Mouse (Mus musculus): ENCODE measurements around the gene Efna5. TPM values are rescaled to one million over a fixed set of nuclear protein-coding genes. Genes with fewer than 3 reads are reported as not detected.

Gene Efna5
- polyA plus RNA-seq, 1 experiment from 2014 or later, result 42.2 TPM

DNA sequence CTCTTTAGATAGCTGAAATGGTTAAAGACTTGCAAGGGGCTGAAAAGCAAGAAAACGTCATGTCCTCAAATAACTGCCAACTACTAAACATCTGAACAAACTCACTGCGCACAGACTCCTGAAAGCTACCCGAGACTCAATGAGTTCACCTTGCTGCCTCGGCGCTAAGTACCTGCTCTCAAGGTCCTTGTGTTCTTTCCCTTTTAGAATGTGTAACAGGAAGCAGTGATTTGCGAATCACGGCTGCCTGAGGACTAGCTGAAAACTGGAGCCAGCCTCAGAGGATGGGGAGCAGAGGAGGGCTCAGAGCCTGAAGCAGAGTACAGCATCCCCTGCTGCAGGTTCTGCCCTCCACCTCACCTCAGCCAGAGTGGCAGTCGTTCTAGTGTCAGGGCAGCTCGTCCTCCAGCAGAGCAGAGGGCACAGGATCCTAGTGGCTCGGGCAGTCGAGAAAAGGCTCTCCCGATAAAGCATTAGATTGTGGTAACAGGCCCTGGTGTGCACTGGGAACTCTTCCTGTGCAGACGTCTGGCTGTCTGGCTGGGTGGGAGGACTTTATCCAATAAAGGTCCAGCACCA lies 98.2 kb downstream of the Efna5 start:
- Histone ChIP-seq H3K4me3 (ENCODE audit: low read depth, low read length) (no peak overlapping the region), H3K27ac (ENCODE audit: low read depth, low read length) (no peak overlapping the region), H3K27me3 (ENCODE audit: control insufficient read depth, insufficient read depth, low read length) (peaks cover under 1% of the 10 kb centered on the region; the same call in 1 of the 2 replicates), H3K9me3 (ENCODE audit: control insufficient read depth, low read length) (no peaks in the 10 kb centered on the region), H3K9ac (ENCODE audit: low read length) (no peak overlapping the region), H3K4me1 (replicated peaks; ENCODE audit: control insufficient read depth, insufficient read depth, low read length) (peaks cover 18% of the 10 kb centered on the region), H3K4me2 (ENCODE audit: low read depth, low read length, severe bottlenecking) (no peak overlapping the region), H3K36me3 (ENCODE audit: control insufficient read depth, insufficient read depth, low read length) (no peaks in the 10 kb centered on the region)
- 71% methylated on average over 13 of the region's 13 CpGs for WGBS
- ATAC-seq (replicated peaks; ENCODE audit: low FRiP score) (no peak), DNase-seq (ENCODE audit: low spot score) (no peak)

DNA sequence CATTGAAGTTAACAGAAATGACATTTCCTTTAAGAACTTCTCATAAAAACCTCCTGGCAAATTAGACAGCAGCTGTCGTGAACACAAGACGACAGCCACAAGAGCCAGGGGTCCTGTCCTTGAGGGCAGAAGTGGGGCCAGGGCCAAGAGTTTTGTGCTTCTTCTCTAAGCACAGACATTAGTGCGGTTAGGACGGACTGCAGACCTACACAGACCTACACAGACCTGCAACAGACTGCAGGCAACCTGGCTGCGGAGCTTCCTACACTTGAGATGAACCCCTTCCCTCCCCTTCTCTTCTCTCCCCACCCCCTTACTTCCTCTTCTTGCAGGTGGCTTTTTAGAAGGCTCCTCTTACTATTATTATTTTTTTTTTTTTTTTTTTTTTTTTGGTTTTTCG lies 100.0 kb downstream of the Efna5 start:
- Histone ChIP-seq H3K4me2 (ENCODE audit: low read depth, low read length, severe bottlenecking) (no peak overlapping the region), H3K4me1 (replicated peaks; ENCODE audit: control insufficient read depth, insufficient read depth, low read length) (peaks cover 12% of the 10 kb centered on the region), H3K9ac (ENCODE audit: low read length) (no peak overlapping the region), H3K9me3 (ENCODE audit: control insufficient read depth, low read length) (no peaks in the 10 kb centered on the region), H3K27me3 (ENCODE audit: control insufficient read depth, insufficient read depth, low read length) (no peaks in the 10 kb centered on the region), H3K36me3 (ENCODE audit: control insufficient read depth, insufficient read depth, low read length) (no peaks in the 10 kb centered on the region), H3K4me3 (ENCODE audit: low read depth, low read length) (no peak overlapping the region), H3K27ac (ENCODE audit: low read depth, low read length) (no peak overlapping the region)
- DNase-seq (ENCODE audit: low spot score) (no peak), ATAC-seq (replicated peaks; ENCODE audit: low FRiP score) (no peak)
- WGBS, result 84% methylated on average over 6 of the region's 6 CpGs

DNA sequence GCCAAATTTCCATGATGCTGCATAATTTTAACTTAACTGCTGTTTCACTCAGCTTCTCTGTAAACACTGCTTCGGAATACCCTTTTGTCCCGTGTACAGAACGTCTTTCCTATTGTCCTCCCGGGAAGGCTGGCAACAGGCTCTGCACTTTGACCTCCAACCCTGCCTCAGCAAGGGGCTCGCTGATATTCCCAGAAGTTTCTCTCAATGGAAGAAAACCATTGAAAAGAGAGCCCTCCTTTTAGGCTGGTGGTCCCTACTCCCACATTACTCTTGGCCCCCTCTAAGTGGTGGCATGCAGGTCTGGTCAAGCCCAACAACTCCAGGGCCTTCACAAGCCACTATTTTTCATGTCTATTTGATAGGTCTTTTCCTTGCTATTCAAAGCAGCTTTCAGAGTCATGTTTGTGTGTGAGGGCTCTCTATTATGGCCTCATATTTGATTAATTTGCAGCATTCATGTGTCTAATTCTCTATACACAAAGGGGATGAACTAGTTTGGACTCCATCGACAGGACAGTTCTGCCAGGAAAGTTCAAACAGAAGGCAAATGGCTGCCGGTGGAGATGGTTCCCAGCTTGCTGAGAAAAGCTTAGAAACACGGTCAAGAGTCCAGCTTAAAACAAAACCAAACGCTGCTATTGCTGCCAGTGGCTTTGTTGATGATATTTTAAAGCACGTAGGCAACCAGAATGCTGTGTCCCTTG lies 103.1 kb downstream of the Efna5 start:
- WGBS, result 32% methylated on average over 10 of the region's 10 CpGs
- Histone ChIP-seq H3K9me3 (ENCODE audit: control insufficient read depth, low read length) (no peaks in the 10 kb centered on the region), H3K27me3 (ENCODE audit: control insufficient read depth, insufficient read depth, low read length) (no peaks in the 10 kb centered on the region), H3K36me3 (ENCODE audit: control insufficient read depth, insufficient read depth, low read length) (no peaks in the 10 kb centered on the region), H3K4me1 (replicated peaks; ENCODE audit: control insufficient read depth, insufficient read depth, low read length) (no peaks in the 10 kb centered on the region), H3K4me3 (ENCODE audit: low read depth, low read length) (no peak overlapping the region), H3K27ac (ENCODE audit: low read depth, low read length) (no peak overlapping the region), H3K9ac (ENCODE audit: low read length) (no peak overlapping the region), H3K4me2 (ENCODE audit: low read depth, low read length, severe bottlenecking) (no peak overlapping the region)
- ATAC-seq (replicated peaks; ENCODE audit: low FRiP score) (no peak), DNase-seq (ENCODE audit: low spot score) (no peak)

DNA sequence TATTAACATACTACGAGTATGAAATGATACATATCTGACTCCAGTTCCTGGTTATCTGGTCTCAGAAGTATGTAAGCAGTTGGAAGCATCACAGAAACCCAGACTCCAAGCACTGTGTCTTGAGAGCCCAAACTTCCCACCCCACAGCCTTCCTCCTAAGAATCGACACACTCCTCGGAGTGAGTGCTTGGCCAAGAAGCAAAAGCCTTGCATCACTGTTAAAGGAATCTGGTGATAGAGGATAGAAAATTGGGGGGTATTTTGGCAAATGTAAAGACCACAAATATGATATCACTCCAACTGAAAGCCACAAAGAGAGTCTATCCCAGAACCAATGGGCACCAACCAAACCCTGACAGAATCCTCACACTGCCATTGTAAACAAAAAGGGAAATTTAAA lies 104.4 kb downstream of the Efna5 start:
- Histone ChIP-seq H3K4me1 (replicated peaks; ENCODE audit: control insufficient read depth, insufficient read depth, low read length) (no peaks in the 10 kb centered on the region), H3K27ac (ENCODE audit: low read depth, low read length) (no peak overlapping the region), H3K27me3 (ENCODE audit: control insufficient read depth, insufficient read depth, low read length) (no peaks in the 10 kb centered on the region), H3K4me3 (ENCODE audit: low read depth, low read length) (no peak overlapping the region), H3K4me2 (ENCODE audit: low read depth, low read length, severe bottlenecking) (no peak overlapping the region), H3K9ac (ENCODE audit: low read length) (no peak overlapping the region), H3K36me3 (ENCODE audit: control insufficient read depth, insufficient read depth, low read length) (no peaks in the 10 kb centered on the region), H3K9me3 (ENCODE audit: control insufficient read depth, low read length) (no peaks in the 10 kb centered on the region)
- DNase-seq (ENCODE audit: low spot score) (no peak), ATAC-seq (replicated peaks; ENCODE audit: low FRiP score) (no peak)
- WGBS, result 87% methylated on average over 3 of the region's 3 CpGs

DNA sequence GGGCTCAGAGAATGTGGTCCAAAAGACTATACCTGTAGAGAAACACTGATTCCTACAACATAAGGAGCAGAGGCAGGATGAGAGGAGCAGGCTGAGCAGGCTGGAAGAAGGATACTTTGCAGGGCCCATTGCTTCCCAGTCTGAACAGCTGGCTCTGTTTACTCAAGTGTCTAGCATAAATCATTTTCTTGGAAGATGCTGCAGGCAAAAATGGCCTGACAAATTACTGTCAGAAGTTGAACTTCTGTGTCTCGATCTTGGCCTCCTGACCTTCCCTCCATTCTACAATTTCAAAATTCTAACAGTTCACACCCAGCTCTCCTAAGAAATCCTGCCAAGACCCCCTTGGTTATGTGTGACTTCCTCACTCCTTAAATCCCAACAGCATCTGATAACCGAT lies 105.1 kb downstream of the Efna5 start:
- no peak overlapping the region for H3K9ac ChIP-seq (ENCODE audit: low read length)
- no peaks in the 10 kb centered on the region for H3K27me3 ChIP-seq (ENCODE audit: control insufficient read depth, insufficient read depth, low read length)
- H3K9me3 ChIP-seq (ENCODE audit: control insufficient read depth, low read length), result no peaks in the 10 kb centered on the region
- WGBS, result 68% methylated on average over 2 of the region's 2 CpGs
- no peak for DNase-seq (ENCODE audit: low spot score)
- H3K4me3 ChIP-seq (ENCODE audit: low read depth, low read length), result no peak overlapping the region
- no peak overlapping the region for H3K27ac ChIP-seq (ENCODE audit: low read depth, low read length)
- no peaks in the 10 kb centered on the region for H3K36me3 ChIP-seq (ENCODE audit: control insufficient read depth, insufficient read depth, low read length)
- no peaks in the 10 kb centered on the region for H3K4me1 ChIP-seq (replicated peaks; ENCODE audit: control insufficient read depth, insufficient read depth, low read length)
- no peak overlapping the region for H3K4me2 ChIP-seq (ENCODE audit: low read depth, low read length, severe bottlenecking)
- no peak for ATAC-seq (replicated peaks; ENCODE audit: low FRiP score)

DNA sequence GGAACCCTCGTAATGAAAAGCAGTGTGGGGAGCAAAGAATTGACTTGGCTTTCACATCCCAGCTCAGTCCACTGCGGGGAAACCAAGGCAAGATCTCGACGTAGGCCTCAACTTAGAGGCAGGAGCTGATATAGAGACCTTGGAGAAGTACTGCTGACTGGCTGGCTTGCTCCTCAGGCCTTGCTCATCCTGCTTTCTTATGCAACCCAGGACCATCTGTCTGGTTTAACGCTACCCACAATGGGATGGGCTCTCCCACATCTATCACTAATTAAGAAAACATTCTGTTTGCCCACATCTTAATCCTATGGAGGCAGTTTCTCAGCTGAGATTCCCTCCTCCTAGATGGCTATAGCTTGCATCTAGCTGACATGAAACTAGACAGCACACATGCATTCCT lies 105.7 kb downstream of the Efna5 start:
- no peaks in the 10 kb centered on the region for H3K4me1 ChIP-seq (replicated peaks; ENCODE audit: control insufficient read depth, insufficient read depth, low read length)
- no peak overlapping the region for H3K9ac ChIP-seq (ENCODE audit: low read length)
- no peaks in the 10 kb centered on the region for H3K9me3 ChIP-seq (ENCODE audit: control insufficient read depth, low read length)
- no peak overlapping the region for H3K4me3 ChIP-seq (ENCODE audit: low read depth, low read length)
- DNase-seq (ENCODE audit: low spot score) (no peak), ATAC-seq (replicated peaks; ENCODE audit: low FRiP score) (no peak)
- WGBS, result 86% methylated on average over 5 of the region's 5 CpGs
- H3K27ac ChIP-seq (ENCODE audit: low read depth, low read length), result no peak overlapping the region
- H3K27me3 ChIP-seq (ENCODE audit: control insufficient read depth, insufficient read depth, low read length), result no peaks in the 10 kb centered on the region
- no peak overlapping the region for H3K4me2 ChIP-seq (ENCODE audit: low read depth, low read length, severe bottlenecking)
- no peaks in the 10 kb centered on the region for H3K36me3 ChIP-seq (ENCODE audit: control insufficient read depth, insufficient read depth, low read length)

DNA sequence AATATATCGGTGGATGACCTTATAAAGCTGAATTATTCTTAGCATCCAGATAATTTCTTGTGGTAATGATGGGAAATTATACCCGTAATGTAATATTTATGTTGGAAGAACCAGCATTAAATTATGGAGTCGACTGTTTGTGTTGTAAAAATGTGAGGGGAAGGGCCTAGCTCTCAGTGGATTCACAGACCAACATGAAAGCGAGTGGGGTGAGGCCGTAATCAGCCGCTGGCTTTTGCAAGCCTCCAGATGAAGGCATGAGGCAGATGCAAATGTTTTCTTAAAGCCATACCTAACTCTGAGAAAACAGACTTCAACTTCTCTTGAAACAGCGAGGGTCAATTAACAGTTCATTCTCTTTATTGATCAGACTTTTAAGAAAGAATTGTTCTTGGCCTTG lies 106.4 kb downstream of the Efna5 start:
- Histone ChIP-seq H3K4me3 (ENCODE audit: low read depth, low read length) (no peak overlapping the region), H3K27me3 (ENCODE audit: control insufficient read depth, insufficient read depth, low read length) (no peaks in the 10 kb centered on the region), H3K9me3 (ENCODE audit: control insufficient read depth, low read length) (no peaks in the 10 kb centered on the region), H3K27ac (ENCODE audit: low read depth, low read length) (no peak overlapping the region), H3K9ac (ENCODE audit: low read length) (no peak overlapping the region), H3K4me1 (replicated peaks; ENCODE audit: control insufficient read depth, insufficient read depth, low read length) (no peaks in the 10 kb centered on the region), H3K36me3 (ENCODE audit: control insufficient read depth, insufficient read depth, low read length) (no peaks in the 10 kb centered on the region), H3K4me2 (ENCODE audit: low read depth, low read length, severe bottlenecking) (no peak overlapping the region)
- DNase-seq (ENCODE audit: low spot score) (no peak), ATAC-seq (replicated peaks; ENCODE audit: low FRiP score) (no peak)
- WGBS, result 92% methylated on average over 7 of the region's 7 CpGs

DNA sequence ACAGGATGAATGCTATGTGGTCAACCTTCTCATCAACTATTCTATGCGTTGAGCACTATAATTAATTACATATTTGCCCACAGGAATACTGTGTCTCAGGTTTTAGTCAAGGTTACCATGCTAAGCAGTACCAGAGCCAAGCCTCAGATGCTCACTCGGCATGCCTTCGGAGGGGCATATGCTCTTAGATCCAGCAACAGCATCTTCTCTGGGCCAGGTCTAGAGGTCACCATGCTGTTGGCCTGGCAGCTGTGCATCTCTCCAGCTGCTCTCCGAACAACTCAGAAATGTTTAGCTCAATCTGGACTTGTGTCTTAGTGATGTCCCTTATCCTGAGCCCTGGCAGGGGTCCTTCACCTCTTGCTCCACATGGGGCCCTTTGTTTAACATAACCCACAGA lies 114.4 kb downstream of the Efna5 start:
- 0 out of 2 replicates have a peak, but pooled peaks cover 2% of the 10 kb centered on the region for H3K4me1 ChIP-seq (replicated peaks; ENCODE audit: control insufficient read depth, insufficient read depth, low read length)
- H3K4me2 ChIP-seq (ENCODE audit: low read depth, low read length, severe bottlenecking), result no peak overlapping the region
- no peaks in the 10 kb centered on the region for H3K9me3 ChIP-seq (ENCODE audit: control insufficient read depth, low read length)
- ATAC-seq (replicated peaks; ENCODE audit: low FRiP score) (no peak), DNase-seq (ENCODE audit: low spot score) (no peak)
- 44% methylated on average over 4 of the region's 4 CpGs for WGBS
- no peak overlapping the region for H3K27ac ChIP-seq (ENCODE audit: low read depth, low read length)
- H3K36me3 ChIP-seq (ENCODE audit: control insufficient read depth, insufficient read depth, low read length), result no peaks in the 10 kb centered on the region
- H3K4me3 ChIP-seq (ENCODE audit: low read depth, low read length), result no peak overlapping the region
- H3K27me3 ChIP-seq (ENCODE audit: control insufficient read depth, insufficient read depth, low read length), result no peaks in the 10 kb centered on the region
- H3K9ac ChIP-seq (ENCODE audit: low read length), result no peak overlapping the region

DNA sequence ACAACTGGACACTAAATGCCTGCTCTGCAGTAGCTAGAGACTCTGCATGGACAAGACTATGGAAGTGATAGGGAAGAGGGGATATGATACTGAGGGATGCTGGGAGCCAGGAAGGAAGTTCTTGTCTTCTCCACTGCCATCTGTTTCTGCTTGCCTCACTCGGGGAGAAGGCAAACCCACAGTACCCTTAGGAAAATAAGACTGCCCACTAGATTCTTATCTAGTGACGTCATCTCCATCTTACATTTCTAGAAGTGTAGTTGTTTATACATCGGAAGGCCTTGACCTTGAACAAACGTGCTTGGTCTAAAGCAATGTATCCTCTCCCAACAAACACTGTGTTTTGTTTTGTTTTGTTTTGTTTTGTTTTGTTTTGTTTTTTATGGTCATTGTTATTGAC lies 116.0 kb downstream of the Efna5 start:
- 78% methylated on average over 4 of the region's 4 CpGs for WGBS
- no peak for DNase-seq (ENCODE audit: low spot score)
- Histone ChIP-seq H3K4me2 (ENCODE audit: low read depth, low read length, severe bottlenecking) (no peak overlapping the region), H3K27ac (ENCODE audit: low read depth, low read length) (no peak overlapping the region), H3K4me1 (replicated peaks; ENCODE audit: control insufficient read depth, insufficient read depth, low read length) (0 out of 2 replicates have a peak, but pooled peaks cover 2% of the 10 kb centered on the region), H3K4me3 (ENCODE audit: low read depth, low read length) (no peak overlapping the region), H3K36me3 (ENCODE audit: control insufficient read depth, insufficient read depth, low read length) (no peaks in the 10 kb centered on the region), H3K27me3 (ENCODE audit: control insufficient read depth, insufficient read depth, low read length) (no peaks in the 10 kb centered on the region), H3K9me3 (ENCODE audit: control insufficient read depth, low read length) (no peaks in the 10 kb centered on the region), H3K9ac (ENCODE audit: low read length) (no peak overlapping the region)
- no peak for ATAC-seq (replicated peaks; ENCODE audit: low FRiP score)
